Mouse (Mus musculus) MEL (cell line): ENCODE measurements around the gene Pcbd1.

Source experiments
- CTCF ChIP-seq, 3 experiments: IDR thresholded peaks in 2 of 3; conservative IDR thresholded peaks in 1 of 3; 2 replicates each; pipeline ENCODE4 v1.5.1; 2011 to 2012; ENCODE audit warnings: low read length in 3 of 3, low read depth in 2 of 3, mild to moderate bottlenecking in 2 of 3, improper control_type of control experiment in 1 of 3, inconsistent platforms in 1 of 3, mixed read lengths in 1 of 3, moderate library complexity in 1 of 3; ENCODE audit not compliant: control insufficient read depth in 1 of 3, insufficient read depth in 1 of 3, poor library complexity in 1 of 3, severe bottlenecking in 1 of 3
- E2F4 ChIP-seq: IDR thresholded peaks from 2 replicates; pipeline ENCODE4 v1.6.1; 2011; ENCODE audit warnings: low read depth, low read length, improper control_type of control experiment, borderline replicate concordance
- HCFC1 ChIP-seq: IDR thresholded peaks from 2 replicates; pipeline ENCODE4 v1.6.1; 2012; ENCODE audit warnings: low read depth, mild to moderate bottlenecking, inconsistent platforms, low read length, improper control_type of control experiment, moderate library complexity
- JUND ChIP-seq: IDR thresholded peaks from 2 replicates; pipeline ENCODE4 v1.6.1; 2011; ENCODE audit warnings: low read depth, mild to moderate bottlenecking, improper control_type of control experiment, low read length
- MAX ChIP-seq: IDR thresholded peaks from 2 replicates; pipeline ENCODE4 v1.6.1; 2011; ENCODE audit warnings: low read length, improper control_type of control experiment
- MYB ChIP-seq: IDR thresholded peaks from 2 replicates; pipeline ENCODE4 v1.6.1; 2011; ENCODE audit warnings: mild to moderate bottlenecking, low read depth, low read length, improper control_type of control experiment
- NELFE ChIP-seq: IDR thresholded peaks from 2 replicates; pipeline ENCODE4 v1.6.1; 2011; ENCODE audit warnings: low read depth, low read length, improper control_type of control experiment
- POLR2A ChIP-seq, 2 experiments: IDR thresholded peaks; 2 replicates each; pipeline ENCODE4 v1.6.1; 2011 to 2012; ENCODE audit warnings: low read length in 2 of 2, mild to moderate bottlenecking in 2 of 2, control low read depth in 1 of 2, improper control_type of control experiment in 1 of 2, low read depth in 1 of 2, moderate library complexity in 1 of 2; ENCODE audit not compliant: control insufficient read depth in 1 of 2, insufficient read depth in 1 of 2, poor library complexity in 1 of 2
- RCOR1 ChIP-seq: IDR thresholded peaks from 2 replicates; pipeline ENCODE4 v1.6.1; 2012; ENCODE audit warnings: low read depth, mild to moderate bottlenecking, inconsistent platforms, low read length, improper control_type of control experiment
- ZKSCAN1 ChIP-seq: IDR thresholded peaks from 2 replicates; pipeline ENCODE4 v1.6.1; 2012; ENCODE audit warnings: low read depth, mild to moderate bottlenecking, inconsistent platforms, low read length, improper control_type of control experiment, moderate library complexity

- TF ChIP-seq MAX (no peak), CTCF (IDR thresholded peaks at IDR 0.05 in 2 of 3, conservative IDR thresholded peaks at IDR 0.05 in 1 of 3; ENCODE audit: control insufficient read depth in 1 of 3, insufficient read depth in 1 of 3, low read depth in 2 of 3, low read length in 3 of 3, poor library complexity in 1 of 3, severe bottlenecking in 1 of 3) (no peak), HCFC1 (no peak), JUND (no peak), MYB (no peak), POLR2A (IDR thresholded peaks at IDR 0.05; ENCODE audit: control insufficient read depth in 1 of 2, insufficient read depth in 1 of 2, low read depth in 1 of 2, low read length in 2 of 2, poor library complexity in 1 of 2) (no peak), NELFE (no peak), E2F4 (no peak), RCOR1 (no peak), ZKSCAN1 (no peak)
These were observed 2.6 kb upstream of the Pcbd1 start for GRCm38 (mm10) chr10:61086502-61086901.
